Comparison of ENCODE assay signal across 8 mouse cellular contexts in the genomic region with DNA sequence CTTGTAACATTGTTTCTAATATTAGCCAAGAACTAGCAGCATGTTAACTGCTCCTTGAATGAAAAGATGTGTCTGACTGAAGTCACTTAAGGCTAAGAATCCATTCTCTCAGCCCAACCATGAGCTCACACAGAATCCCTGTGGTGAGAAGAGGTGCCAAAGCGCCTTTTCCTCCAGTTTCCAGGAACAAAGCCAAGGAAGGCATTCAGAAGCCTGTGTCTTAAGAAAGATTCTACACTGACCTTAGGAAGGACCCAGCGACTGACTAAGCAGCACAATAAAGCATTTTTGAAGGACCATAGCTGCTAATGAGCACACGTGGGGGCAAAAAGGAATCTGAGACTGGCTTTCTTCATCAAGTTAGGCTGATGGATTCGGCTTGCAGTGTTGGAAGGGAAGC. TPM values are rescaled to one million over a fixed set of nuclear protein-coding genes. Genes with fewer than 3 reads are reported as not detected.
A peak's percentile ranks its signal among the peaks of the same experiment; 100 is the strongest.
DNase-seq lines count a peak whose midpoint lies in the region; ATAC-seq and TF ChIP-seq lines count a peak whose summit lies in the region.

No protein-coding gene starts in this region.

- no peaks in the 10 kb centered on the region for H3K36me3 ChIP-seq in forebrain, embryonic 12.5 days (replicated peaks)
- no peaks in the 10 kb centered on the region for H3K36me3 ChIP-seq in forebrain, embryonic 13.5 days (ENCODE audit: poor library complexity, severe bottlenecking)
- no peaks in the 10 kb centered on the region for H3K36me3 ChIP-seq in liver, embryonic 16.5 days (ENCODE audit: control insufficient read depth, insufficient read depth)
- H3K36me3 ChIP-seq in liver, postnatal 0 days (replicated peaks; ENCODE audit: insufficient read depth, low read length): no peaks in the 10 kb centered on the region

- H3K9me3 ChIP-seq in forebrain, embryonic 12.5 days: no peaks in the 10 kb centered on the region
- H3K9me3 ChIP-seq in forebrain, embryonic 13.5 days (replicated peaks): no peaks in the 10 kb centered on the region
- H3K9me3 ChIP-seq in liver, embryonic 16.5 days (replicated peaks; ENCODE audit: control insufficient read depth, low read length): no peaks in the 10 kb centered on the region
- no peaks in the 10 kb centered on the region for H3K9me3 ChIP-seq in liver, postnatal 0 days (ENCODE audit: low read length)

- no peak overlapping the region for H3K4me3 ChIP-seq in forebrain, embryonic 12.5 days (replicated peaks)
- no peak overlapping the region for H3K4me3 ChIP-seq in forebrain, embryonic 13.5 days
- H3K4me3 ChIP-seq in liver, embryonic 16.5 days (ENCODE audit: low read depth, low read length): no peak overlapping the region
- H3K4me3 ChIP-seq in liver, postnatal 0 days (ENCODE audit: low read depth, low read length): no peak overlapping the region

- no peaks in the 10 kb centered on the region for H3K27me3 ChIP-seq in forebrain, embryonic 12.5 days
- no peaks in the 10 kb centered on the region for H3K27me3 ChIP-seq in forebrain, embryonic 13.5 days
- H3K27me3 ChIP-seq in liver, embryonic 16.5 days (ENCODE audit: control insufficient read depth, insufficient read depth, low read depth, low read length): no peaks in the 10 kb centered on the region
- H3K27me3 ChIP-seq in liver, postnatal 0 days (ENCODE audit: insufficient read depth, low read length): no peaks in the 10 kb centered on the region

- no peak for DNase-seq in liver, postnatal 0 days
- DNase-seq in gastrocnemius, postnatal 25 days: peak; percentile 44
- peak; percentile 43 for DNase-seq in lung, postnatal 25 days (ENCODE audit: low spot score)
- DNase-seq in urinary bladder, postnatal 36 days (ENCODE audit: low spot score in 2 of 2): no peak
- no peak for DNase-seq in embryo, embryonic 10.5 days (ENCODE audit: low spot score)

- no peak overlapping the region for H3K4me2 ChIP-seq in forebrain, embryonic 12.5 days
- H3K4me2 ChIP-seq in forebrain, embryonic 13.5 days: no peak overlapping the region
- H3K4me2 ChIP-seq in liver, embryonic 16.5 days (ENCODE audit: low read depth, low read length): no peak overlapping the region
- H3K4me2 ChIP-seq in liver, postnatal 0 days (ENCODE audit: low read depth, low read length): no peak overlapping the region

- TF ChIP-seq CTCF in liver, postnatal 0 days (IDR thresholded peaks at IDR 0.05; ENCODE audit: low read depth): no peak

- TF ChIP-seq EP300 in liver, postnatal 0 days (IDR thresholded peaks at IDR 0.05; ENCODE audit: low read depth): no peak

- H3K4me1 ChIP-seq in forebrain, embryonic 12.5 days: peaks cover 20% of the 10 kb centered on the region
- peaks cover 18% of the 10 kb centered on the region for H3K4me1 ChIP-seq in forebrain, embryonic 13.5 days
- H3K4me1 ChIP-seq in liver, embryonic 16.5 days (ENCODE audit: control insufficient read depth, low read depth, low read length): peaks cover 34% of the 10 kb centered on the region
- peaks cover 14% of the 10 kb centered on the region for H3K4me1 ChIP-seq in liver, postnatal 0 days (ENCODE audit: insufficient read depth)

- H3K27ac ChIP-seq in forebrain, embryonic 12.5 days: peak overlapping the region; percentile 36; the same call in 1 of the 2 replicates
- H3K27ac ChIP-seq in forebrain, embryonic 13.5 days: no peak overlapping the region
- peak overlapping the region; percentile 24 for H3K27ac ChIP-seq in liver, embryonic 16.5 days (ENCODE audit: low read length)
- no peak overlapping the region for H3K27ac ChIP-seq in liver, postnatal 0 days (ENCODE audit: low read depth)

- WGBS in forebrain, embryonic 12.5 days: 27% methylated on average over 4 of the region's 4 CpGs
- 21% methylated on average over 4 of the region's 4 CpGs for whole genome bisulfite sequencing in forebrain, embryonic 13.5 days
- WGBS in liver, embryonic 16.5 days (ENCODE audit: insufficient replicate concordance): 69% methylated on average over 4 of the region's 4 CpGs
- 67% methylated on average over 4 of the region's 4 CpGs for WGBS in liver, postnatal 0 days (ENCODE audit: insufficient replicate concordance)

- no peak overlapping the region for H3K9ac ChIP-seq in forebrain, embryonic 12.5 days
- no peak overlapping the region for H3K9ac ChIP-seq in forebrain, embryonic 13.5 days
- H3K9ac ChIP-seq in liver, embryonic 16.5 days (ENCODE audit: low read depth, low read length): no peak overlapping the region
- H3K9ac ChIP-seq in liver, postnatal 0 days (replicated peaks): no peak overlapping the region

- no peak for ATAC-seq in forebrain, embryonic 12.5 days (ENCODE audit: low FRiP score)
- ATAC-seq in forebrain, embryonic 13.5 days: no peak
- no peak for ATAC-seq in liver, embryonic 16.5 days (ENCODE audit: low read depth)
- no peak for ATAC-seq in liver, postnatal 0 days

RNA-seq across cellular contexts. Expression of a gene that starts 1.0 kb away (rescaled TPM):
- polyA plus RNA-seq in forebrain, embryonic 12.5 days (2016; fragmentation: Nextera tagmentation; extraction: Ambion mirVana): 26.6 and 28.6 TPM in 2 replicates
- 16.5 and 19.4 TPM in 2 replicates for polyA plus RNA-seq in forebrain, embryonic 13.5 days (2015; fragmentation: Nextera tagmentation; extraction: Ambion mirVana)
- 8.6 and 9.9 TPM in 2 replicates for polyA plus RNA-seq in liver, embryonic 16.5 days (2015; fragmentation: Nextera tagmentation; extraction: Ambion mirVana)
- 4.3 and 5.1 TPM in 2 replicates for polyA plus RNA-seq in liver, postnatal 0 days (2015; fragmentation: Nextera tagmentation; extraction: Ambion mirVana)
- 10 to 100 TPM in 1 of 2 experiments, 1 to 10 TPM in 1; 9.9 to 11.7 TPM for total RNA-seq in gastrocnemius, postnatal 25 days (2021)

Comparison
In these comparisons a context has a peak if more than half of its experiments do, and no peak if none do; other contexts are left out.
1. H3K27ac ChIP-seq: peak in forebrain, embryonic 12.5 days (single experiment) and liver, embryonic 16.5 days (single experiment); none in forebrain, embryonic 13.5 days (single experiment) and liver, postnatal 0 days (single experiment).
2. DNase-seq: peak in gastrocnemius, postnatal 25 days (single experiment) and lung, postnatal 25 days (single experiment); none in liver, postnatal 0 days (single experiment), urinary bladder, postnatal 36 days (0 of 2) and embryo, embryonic 10.5 days (single experiment).